Mouse (Mus musculus): ENCODE results near the gene Actr1a.

The Actr1a gene

DNA sequence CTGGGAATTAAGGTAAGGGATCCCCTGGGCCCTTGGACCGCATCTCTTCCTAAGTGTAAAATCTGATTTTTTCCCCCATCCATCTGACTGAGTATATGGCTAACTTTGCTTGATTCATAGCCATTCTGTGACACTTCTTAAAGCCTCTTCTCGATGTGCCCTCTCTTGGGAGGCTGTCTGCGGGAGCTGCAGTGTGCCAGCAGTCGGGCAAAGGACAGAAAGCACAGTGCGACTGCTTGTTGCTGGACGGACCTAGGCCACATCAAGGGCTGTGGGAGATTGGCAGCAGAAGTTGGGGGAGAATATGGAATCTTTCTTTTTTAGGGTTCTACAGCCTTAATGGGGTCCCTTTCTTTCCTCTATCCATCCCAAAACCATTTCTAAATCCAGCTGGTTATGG is 3.8 kb upstream of the Actr1a start:
- no peak for DNase-seq (ENCODE audit: low spot score)

- DNase-seq (ENCODE audit: low spot score), result no peak
These were observed 2.9 kb upstream of the Actr1a start for GRCm38 (mm10) chr19:46398401-46398800.

GRCm38 (mm10) chr19:46397436-46398001 is 2.0 kb upstream of the Actr1a start:
- no peak for DNase-seq (ENCODE audit: low spot score)

GRCm38 (mm10) chr19:46396686-46397435 is 1.3 kb upstream of the Actr1a start, which contains the start of gene Sufu:
Gene Sufu (plus strand): TSS chr19:46396896.
- DNase-seq (ENCODE audit: low spot score), result peak; percentile 97

GRCm38 (mm10) chr19:46396109-46396508 is 561 bp upstream of the Actr1a start:
- no peak for DNase-seq (ENCODE audit: low spot score)

DNA sequence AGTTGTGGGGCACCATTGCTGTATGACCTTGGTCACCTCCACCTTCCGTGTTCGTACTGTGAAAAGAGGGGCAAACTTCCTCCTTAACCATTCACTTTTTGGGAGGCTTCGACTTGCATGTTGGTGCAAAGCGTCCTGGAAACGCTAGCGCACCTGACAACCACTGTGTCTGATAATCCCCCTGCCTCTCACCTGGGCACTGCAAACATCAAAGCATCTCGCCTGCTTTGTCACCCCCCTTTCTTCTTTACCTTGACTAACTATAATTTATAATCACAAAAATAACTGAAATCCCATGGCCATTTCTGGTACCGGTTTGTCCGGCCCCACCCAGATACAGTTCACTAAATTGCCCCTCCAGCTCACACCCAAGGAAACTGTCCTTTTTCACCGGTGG is 838 bp downstream of the Actr1a start:
- no peak for DNase-seq (ENCODE audit: low spot score)

- no peak for DNase-seq (ENCODE audit: low spot score)
These were observed 3.5 kb downstream of the Actr1a start for GRCm38 (mm10) chr19:46392018-46392417.

DNA sequence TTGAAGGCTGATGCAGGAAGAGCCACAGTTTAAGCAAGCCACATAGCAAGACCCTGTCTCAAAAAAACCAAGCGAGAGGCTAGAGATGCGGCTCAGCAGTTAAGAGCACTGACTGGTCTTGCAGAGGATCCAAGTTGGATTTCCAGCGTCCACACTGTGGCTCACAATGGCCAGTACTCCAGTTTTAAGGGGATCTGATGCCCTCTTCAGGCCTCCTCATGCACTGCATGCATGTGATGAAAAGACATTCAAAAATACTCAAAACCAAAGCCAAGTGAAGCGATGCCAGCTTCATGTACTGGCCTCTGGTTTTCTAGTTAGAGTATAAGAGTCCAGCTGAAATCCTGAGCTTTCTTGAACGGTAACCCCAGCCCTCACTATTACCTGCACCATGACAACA is 5.7 kb downstream of the Actr1a start:
- no peak for DNase-seq (ENCODE audit: low spot score)

GRCm38 (mm10) chr19:46382275-46382674 is 13.3 kb downstream of the Actr1a start:
- no peak for DNase-seq (ENCODE audit: low spot score)

DNA sequence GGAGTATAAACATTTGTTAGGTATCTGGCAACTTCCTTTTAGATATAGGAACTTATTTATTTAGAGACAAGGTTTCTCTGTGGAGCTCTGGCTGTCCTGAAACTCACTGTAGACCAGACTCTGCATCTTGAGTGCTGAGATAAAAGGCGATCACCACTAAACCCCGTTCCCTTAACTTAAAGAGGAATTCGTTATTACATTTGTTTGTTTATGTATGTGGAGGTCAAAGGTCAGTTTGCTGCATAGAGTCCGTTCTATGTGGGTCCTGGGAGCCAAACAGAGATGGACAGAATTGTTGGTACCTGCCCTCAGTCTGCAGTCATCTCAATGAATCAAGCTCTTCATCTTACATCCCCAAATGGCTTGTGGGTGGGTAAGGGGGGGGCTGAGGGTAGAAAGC is 19.7 kb downstream of the Actr1a start:
- DNase-seq (ENCODE audit: low spot score), result no peak

DNA sequence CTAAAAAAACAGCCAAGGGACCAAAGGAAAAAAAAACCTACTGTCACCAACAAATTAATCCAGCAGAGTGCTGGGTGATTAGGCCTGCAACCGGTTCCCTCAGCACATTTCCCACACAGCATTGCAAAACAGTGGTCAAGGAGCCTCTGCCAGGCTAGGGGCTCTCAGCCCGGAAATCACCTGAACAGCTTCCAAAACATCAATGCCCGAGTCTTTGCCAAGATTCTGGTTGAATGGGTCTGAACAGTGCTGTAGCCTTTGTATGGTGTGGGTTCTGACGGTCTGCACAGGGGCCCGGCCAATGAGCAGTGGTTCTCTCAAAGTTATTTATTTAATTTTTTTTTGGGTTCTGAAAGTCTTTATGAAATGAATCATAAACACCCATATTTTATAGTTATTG is 20.1 kb downstream of the Actr1a start:
- DNase-seq (ENCODE audit: low spot score), result peak; percentile 29

DNA sequence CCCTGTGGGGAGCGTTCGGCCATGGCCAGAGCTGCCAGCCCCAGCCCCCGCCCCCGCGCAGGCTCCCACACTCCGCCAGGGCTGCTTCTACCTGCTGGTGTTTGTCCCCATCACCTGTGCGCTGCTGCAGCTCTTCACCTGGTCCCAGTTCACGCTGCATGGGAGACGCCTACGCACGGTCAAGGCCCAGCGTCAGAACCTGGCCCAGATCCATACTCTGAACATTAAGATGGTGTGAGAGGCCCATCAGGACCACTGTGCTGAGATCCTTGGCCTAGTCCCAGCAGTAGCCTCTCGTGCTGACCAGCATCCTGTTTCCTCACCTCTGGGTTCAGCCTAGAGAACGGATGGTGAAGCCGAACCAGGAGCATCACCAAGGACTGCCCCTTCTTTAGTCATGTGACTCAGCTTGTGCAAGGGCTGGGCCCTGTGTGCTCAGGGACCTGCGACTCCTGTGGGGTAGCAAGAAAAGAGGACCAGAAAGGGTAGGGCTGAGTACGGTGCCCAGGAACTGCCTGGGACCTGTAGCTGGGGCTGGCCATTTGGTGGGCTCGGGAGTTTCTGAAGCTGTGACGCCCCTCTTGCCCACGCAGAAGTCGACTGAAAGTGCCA is 21.0 kb downstream of the Actr1a start:
- DNase-seq (ENCODE audit: low spot score), result no peak

DNA sequence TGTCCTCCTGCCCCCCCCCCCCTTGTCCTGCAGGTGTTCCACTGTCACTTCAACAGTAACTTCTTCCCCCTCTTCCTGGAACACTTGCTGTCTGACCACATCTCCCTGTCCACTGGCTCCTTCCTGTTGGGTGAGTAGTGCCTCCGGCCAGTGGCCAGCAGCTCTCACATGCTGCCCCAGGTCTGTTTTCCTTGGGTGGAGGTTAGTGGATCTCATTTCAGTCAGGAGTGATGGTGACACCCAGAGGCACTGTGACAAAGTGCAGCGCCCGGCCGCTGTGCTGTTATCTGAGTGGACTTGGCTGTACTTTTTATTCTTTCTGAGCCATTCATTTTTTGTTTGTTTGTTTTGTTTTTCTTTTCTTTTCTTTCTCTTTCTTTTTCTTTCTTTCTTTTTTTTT is 26.3 kb downstream of the Actr1a start:
- DNase-seq (ENCODE audit: low spot score), result peak; percentile 61

DNA sequence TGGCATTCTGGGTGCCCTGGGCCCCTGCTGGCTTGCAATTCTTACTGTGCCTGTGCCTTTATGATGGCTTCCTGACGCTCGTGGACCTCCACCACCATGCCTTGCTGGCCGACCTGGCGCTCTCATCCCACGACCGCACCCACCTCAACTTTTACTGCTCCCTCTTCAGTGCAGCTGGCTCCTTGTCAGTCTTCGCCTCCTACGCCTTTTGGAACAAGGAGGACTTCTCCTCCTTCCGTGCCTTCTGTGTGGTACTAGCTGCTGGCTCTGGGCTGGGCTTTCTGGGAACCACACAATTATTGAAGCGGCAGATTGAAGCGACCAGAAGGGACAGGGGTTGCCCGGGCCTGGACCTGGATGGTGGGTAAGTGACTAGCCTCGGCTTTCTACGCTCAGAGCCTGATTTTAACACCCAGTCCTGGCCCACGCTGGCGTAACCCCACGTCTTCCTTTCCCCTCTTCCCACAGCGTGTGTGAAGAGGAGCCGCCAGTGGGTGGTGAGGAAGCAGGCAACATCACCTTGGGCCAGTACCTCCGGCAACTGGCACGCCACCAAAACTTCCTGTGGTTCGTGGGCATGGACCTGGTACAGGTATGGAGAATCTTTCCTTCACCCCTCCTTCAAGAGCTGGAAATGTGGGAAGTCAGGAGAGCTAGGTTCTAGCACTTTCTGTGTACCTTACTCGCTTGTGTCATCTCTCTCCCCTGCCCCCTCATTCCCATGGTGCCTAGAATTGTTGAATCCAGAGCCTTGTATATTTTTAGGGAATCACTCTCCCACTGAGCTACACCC is 27.6 kb downstream of the Actr1a start:
- DNase-seq (ENCODE audit: low spot score), result no peak

DNA sequence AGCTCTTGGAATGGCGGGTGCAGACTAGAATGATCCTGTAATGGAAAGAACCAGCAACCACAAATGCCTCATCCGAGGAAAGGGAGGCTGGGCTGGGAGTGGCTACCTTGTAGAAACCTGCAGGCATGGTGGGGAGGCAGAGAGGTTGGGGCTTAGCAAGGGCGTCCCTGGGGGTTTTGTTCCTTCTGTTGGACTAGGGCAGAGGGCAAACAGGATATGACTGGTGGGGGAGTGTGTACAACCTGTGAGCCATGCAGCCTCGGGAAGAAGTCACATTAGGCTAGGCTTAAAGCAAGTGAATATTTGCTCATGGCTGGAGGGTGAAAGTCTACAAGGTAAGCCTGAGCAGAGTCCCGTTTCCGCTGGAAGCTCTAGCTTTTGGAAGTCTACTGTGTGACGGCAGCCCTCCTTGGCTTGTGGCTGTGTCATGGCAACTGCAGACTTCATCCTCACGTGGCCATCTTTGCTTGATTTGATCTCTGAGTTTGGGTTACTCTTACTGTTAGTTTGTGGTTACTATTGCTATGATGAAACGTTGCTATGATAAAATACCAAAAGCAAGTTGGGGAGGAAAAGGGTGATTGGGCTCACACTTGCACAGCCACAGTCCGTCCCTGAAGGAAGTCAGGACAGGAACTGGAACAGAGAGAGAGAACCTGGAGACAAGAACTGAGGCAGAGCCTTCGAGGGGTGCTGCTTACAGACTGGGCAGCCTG is 32.1 kb downstream of the Actr1a start:
- no peak for DNase-seq (ENCODE audit: low spot score)

DNA sequence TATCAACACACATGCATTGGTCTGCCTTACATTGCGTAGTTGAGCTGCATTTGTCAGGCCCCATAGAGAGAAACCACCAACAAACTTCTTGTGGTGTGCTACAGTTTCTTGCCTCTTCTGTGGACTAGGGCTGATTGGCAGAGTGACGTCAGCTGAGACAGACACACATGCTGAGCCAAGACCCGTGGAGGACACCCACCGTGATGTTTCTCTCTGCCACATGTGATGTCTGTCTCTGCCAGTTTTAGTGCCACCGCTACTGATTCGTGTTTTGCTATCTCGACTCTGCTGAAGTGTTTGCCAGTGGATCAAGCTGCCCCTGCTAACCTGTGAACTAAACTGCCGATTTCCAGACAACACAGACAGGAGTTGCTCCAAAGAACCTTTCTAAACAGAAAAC is 33.4 kb downstream of the Actr1a start:
- DNase-seq (ENCODE audit: low spot score), result no peak

DNA sequence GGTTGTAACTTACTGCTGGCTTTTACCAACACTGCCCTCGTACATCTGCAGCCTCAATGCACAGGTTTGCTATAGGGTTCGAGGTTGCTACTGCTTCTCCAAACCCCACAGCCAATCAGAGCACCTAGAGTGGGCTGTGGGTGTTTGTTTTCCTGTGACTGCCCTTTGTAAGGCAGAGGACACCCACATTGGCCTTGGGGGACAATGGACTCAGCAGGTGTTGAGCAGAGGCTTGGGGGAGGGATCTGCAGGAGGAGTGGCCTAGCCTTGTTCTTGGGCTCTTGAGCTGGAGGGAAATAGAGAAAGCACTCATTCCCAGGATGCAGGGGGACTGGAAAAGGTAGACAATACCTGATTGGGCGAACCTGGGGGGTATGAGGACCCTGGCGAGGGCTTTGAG is 37.2 kb downstream of the Actr1a start:
- DNase-seq (ENCODE audit: low spot score), result no peak

DNA sequence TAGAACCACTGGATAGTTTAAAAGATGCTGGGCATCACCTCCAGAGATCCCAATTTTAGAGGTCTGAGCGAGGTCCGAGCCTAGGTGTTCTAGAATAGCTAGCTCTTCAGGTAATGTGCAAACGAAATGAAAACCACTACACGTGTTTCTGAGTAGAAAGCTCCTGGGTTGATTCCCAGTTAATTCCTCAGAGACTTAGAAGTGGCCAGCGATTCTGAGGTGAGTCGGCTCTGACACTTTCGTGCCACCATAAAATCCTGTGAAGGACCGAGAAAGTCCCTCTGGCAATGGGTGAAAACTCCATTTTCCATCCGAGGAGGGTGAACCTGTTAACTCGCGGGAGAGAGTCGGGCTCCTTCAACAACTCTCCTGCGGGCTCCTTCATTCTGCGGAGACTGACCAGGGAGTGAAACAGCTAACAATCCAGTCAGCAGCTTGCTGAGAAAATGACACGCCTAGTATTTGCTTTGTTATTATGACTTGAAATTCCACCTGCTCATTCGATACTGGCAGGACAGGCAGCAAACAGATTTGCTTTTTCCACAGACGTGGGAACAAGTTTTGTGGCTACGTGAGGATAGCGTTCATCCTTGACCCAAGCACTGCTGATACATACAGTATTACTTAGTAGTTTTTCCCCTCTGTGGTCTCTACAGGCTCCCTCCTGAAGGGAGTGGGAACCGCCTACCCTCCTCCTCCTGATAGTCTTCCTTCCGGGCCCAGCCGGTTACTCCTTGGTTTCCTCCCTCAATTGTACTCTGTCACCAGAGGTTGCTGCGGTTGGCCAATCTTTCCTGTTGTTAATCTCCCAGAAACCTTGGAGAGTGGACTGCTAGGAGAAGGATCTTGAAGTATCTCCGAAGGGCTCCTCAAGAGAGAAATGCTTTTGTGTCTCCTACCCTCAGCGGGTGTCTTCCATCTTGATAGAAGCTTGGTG is 37.9 kb downstream of the Actr1a start:
- DNase-seq (ENCODE audit: low spot score), result no peak

DNA sequence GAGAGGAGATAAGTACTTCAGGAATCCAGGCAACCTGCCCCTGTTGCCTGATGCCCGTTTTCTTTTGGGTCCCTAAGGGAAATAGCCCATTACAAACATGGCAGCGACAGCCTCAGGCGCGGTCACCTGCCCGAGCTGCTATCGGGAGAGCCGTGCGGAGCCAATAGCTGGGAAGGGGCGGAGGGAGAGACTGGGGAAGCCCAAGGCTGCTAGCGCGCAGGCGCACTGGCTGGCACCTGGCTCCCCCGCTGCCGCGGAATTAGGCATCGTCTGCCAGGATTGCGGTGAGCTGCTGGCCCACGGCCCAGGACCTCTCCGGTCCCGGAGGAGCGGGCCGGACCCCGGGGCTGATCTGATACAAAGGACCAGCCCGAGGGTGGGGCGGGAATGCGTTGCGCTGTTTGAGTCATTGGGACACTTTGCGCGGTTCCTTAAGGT is 38.8 kb downstream of the Actr1a start:
- peak; percentile 87 for DNase-seq (ENCODE audit: low spot score)

DNA sequence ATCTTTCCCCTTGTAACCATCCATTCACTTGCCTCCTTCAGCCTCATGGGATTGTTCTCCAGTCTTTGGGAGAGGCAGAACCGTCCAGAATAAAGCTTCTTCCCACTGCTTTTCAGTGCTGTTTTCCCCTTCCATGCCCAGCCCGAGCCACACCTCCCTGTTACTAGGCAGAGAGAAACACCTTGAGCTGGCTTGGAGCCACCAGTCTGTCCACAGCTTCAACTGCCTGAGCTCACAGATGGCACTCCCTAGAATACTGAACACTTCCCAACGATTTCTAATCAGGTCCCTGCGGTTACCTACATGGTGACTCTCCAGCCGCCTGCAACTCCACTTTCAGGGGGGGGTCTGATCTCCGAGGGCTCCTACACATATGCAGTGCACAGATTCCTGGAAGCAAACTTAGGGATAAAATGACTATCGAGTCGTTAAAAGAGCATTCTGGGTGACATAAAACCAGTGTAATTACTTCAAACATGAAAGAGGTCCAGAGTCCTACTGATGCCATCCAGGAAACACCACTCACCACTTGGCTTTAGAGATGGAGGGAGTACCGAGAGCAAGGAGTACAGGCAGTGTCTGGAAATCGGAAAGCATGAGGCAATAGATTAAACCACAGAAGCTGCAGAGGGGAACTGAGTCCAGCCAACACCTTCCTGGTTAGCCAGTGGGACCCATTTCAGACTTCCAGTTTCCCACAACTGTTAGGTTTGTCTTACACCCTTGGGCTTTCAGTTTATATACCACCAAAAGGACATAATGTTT is 45.2 kb downstream of the Actr1a start, which contains the start of gene 2310034G01Rik:
Gene 2310034G01Rik (minus strand): TSS at position 135 of the 765 bp plus-strand sequence.
- no peak for DNase-seq (ENCODE audit: low spot score)

Measured in ovary, postnatal 36 days (tissue).